Mouse (Mus musculus): ENCODE measurements around the gene Fam83g.
"Not testable (repeated sequence)": the region's sequence is repeated elsewhere in the genome, so short reads cannot be mapped to it uniquely, and the experiment has no call there.

Fam83g gene

GRCm38 (mm10) chr11:61683907-61684731, at the start of gene Fam83g:
Gene Fam83g, plus strand, starts transcription at chr11:61684091.
- no peak for DNase-seq (ENCODE audit: low spot score in 2 of 2)

GRCm38 (mm10) chr11:61636309-61636708, 47.6 kb upstream of the Fam83g start:
- DNase-seq (ENCODE audit: low spot score in 2 of 2): not testable (repeated sequence)

GRCm38 (mm10) chr11:61637413-61637812, 46.5 kb upstream of the Fam83g start:
- DNase-seq (ENCODE audit: low spot score in 2 of 2): no peak

- no peak for DNase-seq (ENCODE audit: low spot score in 2 of 2)
These were observed 46.0 kb upstream of the Fam83g start for GRCm38 (mm10) chr11:61637856-61638255.

GRCm38 (mm10) chr11:61638764-61639536, 44.9 kb upstream of the Fam83g start:
- DNase-seq (ENCODE audit: low spot score in 2 of 2): no peak

- DNase-seq (ENCODE audit: low spot score in 2 of 2): no peak
These were observed 44.2 kb upstream of the Fam83g start for GRCm38 (mm10) chr11:61639601-61640177.

GRCm38 (mm10) chr11:61640585-61640984, 43.3 kb upstream of the Fam83g start:
- DNase-seq (ENCODE audit: low spot score in 2 of 2): not testable (repeated sequence)

- DNase-seq (ENCODE audit: low spot score in 2 of 2): no peak
These were observed 41.8 kb upstream of the Fam83g start for GRCm38 (mm10) chr11:61642106-61642505.

- no peak for DNase-seq (ENCODE audit: low spot score in 2 of 2)
These were observed 40.5 kb upstream of the Fam83g start for GRCm38 (mm10) chr11:61643184-61643961.

- peak; percentile 38 to 66 for DNase-seq (ENCODE audit: low spot score in 2 of 2)
These were observed 39.1 kb upstream of the Fam83g start for GRCm38 (mm10) chr11:61644576-61645326.

- DNase-seq (ENCODE audit: low spot score in 2 of 2): no peak
These were observed 38.5 kb upstream of the Fam83g start for GRCm38 (mm10) chr11:61645357-61645857.

- DNase-seq (ENCODE audit: low spot score in 2 of 2): no peak
These were observed 37.3 kb upstream of the Fam83g start for GRCm38 (mm10) chr11:61646499-61647039.

GRCm38 (mm10) chr11:61647110-61647910, 36.6 kb upstream of the Fam83g start:
- no peak for DNase-seq (ENCODE audit: low spot score in 2 of 2)

GRCm38 (mm10) chr11:61647956-61648748, 35.7 kb upstream of the Fam83g start:
- DNase-seq (ENCODE audit: low spot score in 2 of 2): no peak

- peak; percentile 39 to 74 for DNase-seq (ENCODE audit: low spot score in 2 of 2)
These were observed 35.2 kb upstream of the Fam83g start for GRCm38 (mm10) chr11:61648749-61649115.

- DNase-seq (ENCODE audit: low spot score in 2 of 2): no peak
These were observed 34.7 kb upstream of the Fam83g start for GRCm38 (mm10) chr11:61649163-61649580.

- DNase-seq (ENCODE audit: low spot score in 2 of 2): no peak
These were observed 34.3 kb upstream of the Fam83g start for GRCm38 (mm10) chr11:61649626-61650025.

- DNase-seq (ENCODE audit: low spot score in 2 of 2): no peak
These were observed 33.2 kb upstream of the Fam83g start for GRCm38 (mm10) chr11:61650470-61651265.

All from left cerebral cortex, adult 9 months (tissue).